Mouse (Mus musculus) right cerebral cortex, postnatal 4 days (tissue): ENCODE results near the gene Astn1.

ENCODE experiments used
- DNase-seq: peaks from one replicate; pipeline ENCODE4 v3.0.0-alpha.2; 2022

The Astn1 gene

GRCm38 (mm10) chr1:158361964-158362291 is at the start of gene Astn1:
TSS of gene Astn1 (plus strand) at chr1:158362273.
- DNase-seq: no peak

- peak; percentile 19 for DNase-seq
Observed at GRCm38 (mm10) chr1:158323325-158323724, 38.7 kb upstream of the Astn1 start.

- no peak for DNase-seq
Observed at GRCm38 (mm10) chr1:158328126-158328525, 33.9 kb upstream of the Astn1 start.

- DNase-seq: no peak
Observed at GRCm38 (mm10) chr1:158328839-158329238, 33.2 kb upstream of the Astn1 start.

- DNase-seq: no peak
Observed at GRCm38 (mm10) chr1:158343243-158343714, 18.8 kb upstream of the Astn1 start.

- DNase-seq: no peak
Observed at GRCm38 (mm10) chr1:158353656-158354371, 8.3 kb upstream of the Astn1 start.

GRCm38 (mm10) chr1:158355177-158356050 is 6.7 kb upstream of the Astn1 start:
- peak; percentile 51 for DNase-seq

- DNase-seq: peak; percentile 83
Observed at GRCm38 (mm10) chr1:158356051-158356461, 6.0 kb upstream of the Astn1 start, which contains the start of gene Brinp2. TSS of gene Brinp2 (minus strand) at chr1:158356326.

GRCm38 (mm10) chr1:158362292-158363101 is 424 bp downstream of the Astn1 start:
- DNase-seq: peak; percentile 60

- DNase-seq: no peak
Observed at GRCm38 (mm10) chr1:158364461-158364860, 2.4 kb downstream of the Astn1 start.

GRCm38 (mm10) chr1:158382277-158382676 is 20.2 kb downstream of the Astn1 start:
- no peak for DNase-seq

GRCm38 (mm10) chr1:158383210-158383609 is 21.1 kb downstream of the Astn1 start:
- no peak for DNase-seq

GRCm38 (mm10) chr1:158385311-158385710 is 23.2 kb downstream of the Astn1 start:
- no peak for DNase-seq

GRCm38 (mm10) chr1:158386781-158387180 is 24.7 kb downstream of the Astn1 start:
- DNase-seq: no peak

GRCm38 (mm10) chr1:158388995-158389394 is 26.9 kb downstream of the Astn1 start:
- DNase-seq: no peak

GRCm38 (mm10) chr1:158390693-158391092 is 28.6 kb downstream of the Astn1 start:
- DNase-seq: no peak

- DNase-seq: no peak
Observed at GRCm38 (mm10) chr1:158397058-158397457, 35.0 kb downstream of the Astn1 start.

- no peak for DNase-seq
Observed at GRCm38 (mm10) chr1:158400898-158401297, 38.8 kb downstream of the Astn1 start.

- no peak for DNase-seq
Observed at GRCm38 (mm10) chr1:158405899-158406769, 44.1 kb downstream of the Astn1 start.

GRCm38 (mm10) chr1:158408124-158408523 is 46.1 kb downstream of the Astn1 start:
- DNase-seq: no peak

- DNase-seq: no peak
Observed at GRCm38 (mm10) chr1:158411146-158411545, 49.1 kb downstream of the Astn1 start.

- no peak for DNase-seq
Observed at GRCm38 (mm10) chr1:158414198-158414597, 52.1 kb downstream of the Astn1 start.
